Mouse (Mus musculus) stomach, postnatal 0 days (tissue): ENCODE measurements around the gene Tbl1x.

Experiments used
- CTCF ChIP-seq: IDR thresholded peaks from 2 replicates; pipeline ENCODE4 v1.5.1; 2016; ENCODE audit warnings: antibody characterized with exemption, low read depth, mild to moderate bottlenecking, moderate library complexity
- EP300 ChIP-seq: optimal IDR thresholded peaks from 2 replicates; pipeline ENCODE3; 2016; ENCODE audit warnings: antibody characterized with exemption

GRCm38 (mm10) chrX:77474551-77474950 is 36.3 kb upstream of the Tbl1x start:
- TF ChIP-seq CTCF = no peak
- no peak for TF ChIP-seq EP300
